Mouse (Mus musculus) thymus, postnatal 0 days (tissue): Measurements from ENCODE around the gene Dtx4. TPM values are rescaled to one million over a fixed set of nuclear protein-coding genes. Genes with fewer than 3 reads are reported as not detected.

Source experiments
- DNase-seq: peaks from one replicate; pipeline ENCODE4 v3.0.0-alpha.2; 2015; ENCODE audit warnings: low spot score
- polyA plus RNA-seq: library from polyadenylated mRNA; unstranded; fragments of >200 nt; fragmentation: Nextera tagmentation; extraction: Ambion mirVana; gene quantifications from 2 replicates; pipeline ENCODE4 v1.2.1, GENCODE M21; 2015

Dtx4 gene
- polyA plus RNA-seq, 1 experiment from 2014 or later: 3.4 TPM

DNA sequence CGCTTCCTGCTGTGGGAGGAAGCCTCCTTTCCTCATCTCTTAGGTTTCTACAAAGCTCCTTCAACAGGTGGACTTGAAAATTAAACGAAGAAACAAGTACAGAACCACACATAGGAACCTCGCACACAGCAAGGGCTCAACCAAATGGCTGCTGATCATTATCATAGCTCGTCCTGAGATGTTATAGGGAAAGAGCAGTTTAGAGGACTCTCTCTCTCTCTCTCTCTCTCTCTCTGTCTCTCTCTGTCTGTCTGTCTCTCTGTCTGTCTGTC is 7.1 kb downstream of the Dtx4 start:
- DNase-seq: no peak

GRCm38 (mm10) chr19:12493453-12494186 is 7.6 kb downstream of the Dtx4 start:
- DNase-seq: no peak

GRCm38 (mm10) chr19:12491636-12492035 is 9.6 kb downstream of the Dtx4 start:
- DNase-seq: no peak

DNA sequence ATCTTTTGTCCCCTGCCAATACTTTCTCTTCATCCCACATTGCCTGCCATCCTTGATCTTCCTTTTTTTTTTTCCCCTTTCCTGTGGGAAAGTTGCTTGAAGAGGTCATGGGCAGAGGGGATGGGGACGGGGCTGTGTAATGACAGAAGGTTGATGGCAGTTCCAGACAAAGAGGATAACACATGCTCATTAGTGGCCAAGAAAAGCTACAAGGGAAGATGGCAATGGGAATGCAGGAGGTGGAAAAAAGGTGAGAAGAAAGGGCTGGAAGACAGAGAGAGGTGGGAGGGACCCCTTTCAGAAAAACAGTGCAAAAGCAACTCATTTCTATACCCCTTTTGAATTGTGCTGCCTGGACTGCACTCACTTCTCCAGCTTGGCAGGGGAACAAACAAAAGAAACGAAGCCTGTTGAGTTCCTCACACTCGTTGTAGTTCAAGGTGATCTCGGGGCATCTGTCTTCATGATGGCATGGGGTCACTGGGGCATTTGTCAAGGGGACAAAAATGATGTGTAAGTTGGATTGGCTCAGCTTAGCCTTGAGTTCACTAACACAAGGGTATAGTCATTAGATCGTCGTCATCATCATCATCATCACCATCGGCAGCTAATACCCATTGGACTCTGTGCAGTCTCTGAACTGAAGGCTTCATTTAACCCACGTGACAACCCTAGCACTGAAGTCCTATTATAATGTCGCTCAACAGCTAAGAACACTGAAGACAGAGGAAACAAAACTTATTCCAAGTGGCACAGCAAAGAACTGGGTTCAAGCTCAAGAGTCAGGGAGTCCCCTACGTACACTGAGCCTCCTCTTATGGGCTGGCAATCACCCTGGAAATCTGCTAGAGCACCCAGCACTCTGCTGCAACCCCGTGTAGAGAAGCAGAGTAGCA is 11.3 kb downstream of the Dtx4 start:
- no peak for DNase-seq

- DNase-seq: no peak
These were observed 12.1 kb downstream of the Dtx4 start for GRCm38 (mm10) chr19:12488969-12489674.

DNA sequence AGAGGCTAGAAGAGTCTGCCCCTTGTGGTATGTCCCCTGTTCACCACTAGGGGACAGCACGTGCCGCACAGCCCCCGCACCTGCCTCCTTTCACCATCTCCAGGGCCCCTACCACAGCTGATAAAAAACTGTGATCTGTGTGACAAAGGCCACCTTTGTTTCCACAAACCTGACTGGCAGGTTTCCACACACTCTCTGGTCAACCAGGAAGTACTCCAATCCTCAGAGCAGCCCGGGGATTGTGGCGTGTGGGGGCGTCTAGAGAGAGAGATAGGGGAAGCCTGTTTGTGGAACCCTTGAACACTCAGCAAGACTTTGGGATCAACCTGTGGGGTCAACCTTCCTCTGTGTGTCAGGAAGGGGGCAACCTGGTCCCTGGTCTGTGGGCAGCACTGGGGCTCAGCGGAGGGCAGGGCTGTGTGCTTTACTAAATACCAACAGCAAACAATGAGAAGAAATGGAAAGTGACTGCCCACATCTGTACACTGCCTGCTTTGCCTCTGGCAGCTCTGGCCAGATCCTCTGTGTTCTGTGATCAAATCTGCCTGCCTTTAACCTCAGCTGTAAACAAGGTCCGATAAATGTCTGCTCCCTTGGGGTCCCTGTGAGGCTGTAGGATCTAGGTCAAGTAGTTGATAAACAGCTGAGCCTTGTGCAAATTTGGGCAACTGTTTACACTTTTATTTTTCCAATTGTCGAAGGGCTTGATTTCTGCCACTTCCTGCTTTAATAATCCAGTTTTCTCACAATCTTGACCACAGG is 12.9 kb downstream of the Dtx4 start:
- peak; percentile 63 for DNase-seq

DNA sequence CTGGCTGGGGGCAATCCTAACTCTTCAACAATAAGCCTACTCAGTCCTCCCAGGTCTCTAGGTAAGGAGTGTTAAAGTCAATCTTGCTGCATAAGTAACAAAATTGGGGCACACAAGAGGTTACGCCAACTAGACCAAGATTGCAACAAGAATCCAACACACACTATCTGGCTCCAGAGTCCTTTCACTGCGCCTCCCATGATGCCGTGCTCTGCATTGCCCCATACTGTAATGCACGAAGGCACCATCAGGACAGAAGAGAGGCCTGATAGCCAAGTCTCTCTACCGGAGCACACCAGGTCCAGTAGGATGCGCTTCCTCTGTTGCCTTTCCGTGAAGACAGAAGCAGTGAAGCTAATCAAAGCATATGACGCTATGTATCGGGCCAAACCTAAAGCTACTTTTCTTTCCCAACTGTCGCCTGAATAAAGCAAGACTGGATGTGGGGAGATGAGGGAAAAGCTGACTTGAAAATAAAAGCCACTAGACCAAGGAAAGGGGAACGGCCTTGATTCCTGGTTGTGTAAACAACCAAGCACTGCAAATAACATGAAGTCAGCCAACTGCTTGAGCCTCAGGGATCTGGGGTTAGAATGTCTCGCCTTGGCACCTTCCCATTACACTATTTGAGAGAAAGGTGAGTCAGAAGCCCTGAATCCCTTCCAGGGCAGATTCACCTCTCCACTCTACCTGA is 13.6 kb downstream of the Dtx4 start:
- DNase-seq: no peak

GRCm38 (mm10) chr19:12486875-12487274 is 14.4 kb downstream of the Dtx4 start:
- DNase-seq: no peak

- no peak for DNase-seq
These were observed 15.6 kb downstream of the Dtx4 start for GRCm38 (mm10) chr19:12485631-12486030.

GRCm38 (mm10) chr19:12485223-12485622 is 16.0 kb downstream of the Dtx4 start:
- no peak for DNase-seq

- no peak for DNase-seq
These were observed 17.0 kb downstream of the Dtx4 start for GRCm38 (mm10) chr19:12484210-12484609.

DNA sequence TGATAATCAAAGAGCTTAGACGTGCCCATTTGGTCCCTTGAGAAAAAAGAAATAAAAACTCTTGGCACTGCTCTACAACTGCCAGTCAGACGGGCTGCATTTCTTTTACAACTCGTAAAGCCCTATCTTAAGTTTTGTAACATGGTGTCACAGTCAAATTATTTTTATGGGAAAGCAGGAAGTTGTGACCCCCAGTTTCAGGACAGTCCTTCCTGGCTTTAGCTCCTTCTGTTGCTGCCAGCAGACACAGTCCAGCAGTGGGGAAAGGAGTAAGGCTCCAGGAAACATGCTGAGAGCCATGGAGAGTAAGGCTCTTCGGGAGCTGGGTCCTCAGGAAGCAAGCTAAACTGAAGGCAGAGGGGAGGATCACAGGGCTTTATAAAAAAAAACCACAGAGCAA is 17.5 kb downstream of the Dtx4 start:
- no peak for DNase-seq

DNA sequence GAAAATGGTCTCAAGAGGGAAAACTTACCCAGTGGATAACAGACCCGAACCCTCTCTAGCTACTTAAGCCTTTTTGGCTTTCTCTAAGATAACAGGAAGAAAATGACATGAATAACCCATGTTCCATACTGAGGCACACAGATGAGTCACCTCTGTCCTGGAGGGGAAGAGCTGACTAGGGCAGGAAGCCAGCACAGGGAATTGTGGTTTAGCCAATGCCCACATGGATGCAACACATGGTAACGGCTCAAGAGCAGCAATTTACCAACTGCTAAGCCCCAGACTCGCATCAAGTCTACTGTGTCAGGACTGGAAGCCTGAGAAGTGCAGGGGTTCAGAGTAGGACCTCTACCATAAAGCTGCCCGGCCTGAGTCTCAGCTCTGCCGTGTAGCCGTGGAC is 22.9 kb downstream of the Dtx4 start:
- DNase-seq: peak; percentile 6

GRCm38 (mm10) chr19:12476721-12477270 is 24.5 kb downstream of the Dtx4 start:
- DNase-seq: peak; percentile 62

- peak; percentile 25 for DNase-seq
These were observed 25.6 kb downstream of the Dtx4 start for GRCm38 (mm10) chr19:12475380-12476250.

- DNase-seq: no peak
These were observed 27.3 kb downstream of the Dtx4 start for GRCm38 (mm10) chr19:12473951-12474350.

DNA sequence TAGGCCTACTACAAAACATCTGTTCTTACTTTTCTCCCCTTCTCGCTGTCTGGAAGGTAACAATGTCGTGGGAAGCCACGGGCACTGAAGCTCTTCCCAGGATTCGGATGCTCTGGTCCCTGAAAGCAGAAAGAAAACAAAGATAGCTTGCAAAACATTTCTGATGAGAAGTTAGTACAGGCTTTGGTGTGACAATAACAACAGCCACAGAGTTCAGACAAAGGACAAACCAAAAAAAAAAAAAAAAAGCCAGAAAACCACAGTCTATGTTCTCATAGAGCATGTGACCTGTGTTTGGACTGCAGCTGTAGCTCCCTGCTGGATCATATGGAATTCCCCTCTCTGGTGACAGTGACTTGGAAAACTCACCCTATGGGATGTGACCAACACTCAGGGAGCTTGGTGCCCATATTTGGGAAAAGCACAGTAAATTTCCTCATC is 28.0 kb downstream of the Dtx4 start:
- peak; percentile 9 for DNase-seq

GRCm38 (mm10) chr19:12472381-12472976 is 28.8 kb downstream of the Dtx4 start:
- DNase-seq: no peak

DNA sequence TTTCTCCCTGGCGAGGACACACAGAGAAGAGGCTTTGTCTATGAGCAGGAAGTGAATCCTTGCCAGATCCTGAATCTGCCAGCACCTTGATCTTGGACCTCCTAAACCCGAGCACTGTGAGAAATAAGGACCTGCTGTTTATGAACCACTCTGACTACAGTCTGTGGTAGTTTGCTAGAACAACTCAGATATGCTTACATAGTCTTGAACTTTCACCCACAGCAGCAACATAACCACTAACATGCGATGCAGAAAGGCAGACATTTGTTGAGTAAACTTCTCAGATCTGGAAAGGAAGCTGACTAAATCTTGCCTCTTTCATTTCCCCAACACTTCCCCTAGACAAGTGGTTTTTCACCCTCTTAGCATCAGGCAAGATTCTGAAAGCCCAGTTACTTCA is 29.4 kb downstream of the Dtx4 start:
- DNase-seq: peak; percentile 33
